Mouse (Mus musculus): ENCODE results near the gene E130309D02Rik. TPM values are rescaled to one million over a fixed set of nuclear protein-coding genes. Genes with fewer than 3 reads are reported as not detected.

Gene E130309D02Rik
- total RNA-seq (2021) = 10 to 100 TPM; 24.2 to 33.2 TPM
- long read RNA-seq, experiment 1, transcript E130309D02Rik-201 (6 exons, 2,208 nt) = major isoform, 18 of 33 reads
- long read RNA-seq, experiment 1, partial matches to known transcripts = 11 of 33 reads
- long read RNA-seq, experiment 1, other reads (novel, unspliced or antisense) = 4 of 33 reads
- long read RNA-seq, experiment 2, transcript E130309D02Rik-201 (6 exons, 2,208 nt) = major isoform, 14 of 22 reads
- long read RNA-seq, experiment 2, partial matches to known transcripts = 0 of 22 reads
- long read RNA-seq, experiment 2, other reads (novel, unspliced or antisense) = 8 of 22 reads

DNA sequence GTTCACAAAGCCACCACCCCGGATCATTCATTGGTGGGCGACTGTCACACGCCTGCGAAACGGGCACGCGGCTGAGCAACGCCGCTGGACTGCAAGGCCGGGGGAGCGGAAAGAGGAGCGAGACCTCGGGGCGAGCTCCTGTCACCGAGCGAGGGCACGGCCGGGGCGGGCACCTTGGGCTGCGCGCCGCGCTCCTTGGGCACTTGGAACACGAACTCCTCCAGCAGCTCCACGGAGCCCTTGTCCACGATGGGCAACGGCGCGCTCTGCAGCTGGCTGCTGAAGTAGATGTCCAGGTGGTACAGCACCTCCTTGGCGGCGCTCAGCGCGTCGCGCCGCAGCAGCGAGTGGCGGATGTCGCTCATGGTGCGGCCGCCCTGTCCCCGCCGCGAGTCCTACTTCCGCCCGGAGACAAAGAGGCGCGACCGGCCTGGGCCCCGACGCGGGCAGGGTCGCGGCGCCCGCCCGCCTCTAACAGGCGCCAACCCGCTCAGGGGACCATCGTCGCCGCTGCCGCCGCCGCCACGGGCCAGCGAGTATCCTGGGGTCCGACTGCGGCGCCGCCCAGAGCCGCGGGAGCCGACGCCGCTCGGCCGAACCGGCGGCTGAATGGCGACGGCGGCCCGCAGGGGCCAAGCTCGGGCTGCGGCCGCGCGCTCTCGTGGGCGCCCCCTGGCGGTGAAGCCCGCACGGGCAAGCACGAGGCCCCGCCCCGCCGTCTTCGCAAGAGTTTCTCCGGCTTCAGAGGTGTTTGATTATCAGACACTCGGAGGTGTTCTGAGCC lies at the start of gene E130309D02Rik:
Gene E130309D02Rik (minus strand): TSS at position 631 of the 784 bp plus-strand sequence.
- DNase-seq = peak; percentile 93 to 96

GRCm38 (mm10) chr5:143363678-143364615 lies 48.8 kb upstream of the E130309D02Rik start:
- DNase-seq = peak in 1 of 2 experiments; percentile 28

- DNase-seq = no peak
Measured at GRCm38 (mm10) chr5:143361428-143361827, 46.3 kb upstream of the E130309D02Rik start.

- peak in 1 of 2 experiments; percentile 25 for DNase-seq
Measured at GRCm38 (mm10) chr5:143360000-143360399, 44.8 kb upstream of the E130309D02Rik start.

DNA sequence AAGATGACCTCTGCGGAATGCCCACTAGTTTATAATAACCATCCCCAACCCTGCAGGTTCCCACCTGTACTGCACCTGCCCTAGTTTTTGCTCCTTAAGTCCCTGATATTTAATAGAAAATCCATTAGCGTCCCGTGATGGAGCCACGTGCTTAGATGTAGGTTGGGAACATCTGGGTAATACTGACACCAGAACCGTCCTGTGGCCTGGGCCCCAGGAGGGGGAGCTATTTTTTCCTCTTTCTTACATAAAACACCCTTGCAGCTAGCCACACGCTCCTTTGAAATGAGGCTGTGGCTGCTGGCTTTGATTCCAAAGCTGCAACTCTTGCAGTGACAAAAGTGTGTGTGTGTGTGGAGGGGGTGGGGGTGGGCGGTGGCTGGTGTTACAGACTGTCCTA lies 44.1 kb upstream of the E130309D02Rik start:
- DNase-seq = no peak

DNA sequence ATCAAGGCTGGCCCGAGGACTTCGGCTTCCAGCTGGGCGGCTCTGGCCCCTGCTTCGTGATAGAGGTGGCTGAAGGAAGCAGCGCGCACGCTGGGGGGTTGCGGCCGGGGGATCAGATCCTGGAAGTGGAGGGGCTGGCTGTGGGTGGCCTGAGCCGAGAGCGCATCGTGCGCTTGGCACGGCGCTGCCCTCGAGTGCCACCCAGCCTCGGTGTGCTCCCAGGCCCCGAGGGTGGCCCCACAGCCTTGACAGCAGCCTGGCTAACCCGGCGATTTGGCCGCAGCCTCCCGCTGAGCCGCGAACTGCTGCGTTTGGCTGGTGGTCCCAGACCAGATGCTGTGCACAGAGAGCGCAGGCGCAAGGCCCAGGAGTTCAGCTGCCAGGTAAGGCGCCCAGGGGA lies 42.4 kb upstream of the E130309D02Rik start:
- DNase-seq = no peak

- DNase-seq = no peak
Measured at GRCm38 (mm10) chr5:143356686-143357388, 41.7 kb upstream of the E130309D02Rik start, which contains the start of gene Grid2ip. Gene Grid2ip, plus strand, starts transcription at chr5:143357338.

- no peak for DNase-seq
Measured at GRCm38 (mm10) chr5:143356017-143356416, 40.9 kb upstream of the E130309D02Rik start.

GRCm38 (mm10) chr5:143346367-143346766 lies 31.2 kb upstream of the E130309D02Rik start:
- DNase-seq = no peak

- DNase-seq = no peak
Measured at GRCm38 (mm10) chr5:143339603-143340002, 24.4 kb upstream of the E130309D02Rik start.

DNA sequence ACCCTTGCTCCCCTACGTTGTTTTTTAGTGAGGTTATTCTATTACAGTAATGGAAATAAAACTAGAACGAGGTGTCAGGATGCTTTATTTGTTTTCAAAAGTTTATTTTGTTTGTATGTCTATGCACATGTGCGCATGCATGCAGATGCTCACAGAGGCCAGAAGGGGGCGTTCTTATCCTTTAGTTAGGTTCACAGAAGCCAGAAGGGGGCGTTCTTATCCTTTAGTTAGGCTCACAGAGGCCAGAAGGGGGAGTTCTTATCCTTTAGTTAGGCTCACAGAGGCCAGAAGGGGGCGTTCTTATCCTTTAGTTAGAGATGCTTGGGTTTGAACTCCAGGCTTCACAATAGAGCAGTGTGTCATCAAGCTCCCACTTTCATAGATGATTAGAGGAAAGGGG lies 21.4 kb upstream of the E130309D02Rik start:
- DNase-seq = no peak

- no peak for DNase-seq
Measured at GRCm38 (mm10) chr5:143335089-143335460, 19.9 kb upstream of the E130309D02Rik start.

GRCm38 (mm10) chr5:143334418-143335088 lies 19.4 kb upstream of the E130309D02Rik start:
- DNase-seq = no peak

DNA sequence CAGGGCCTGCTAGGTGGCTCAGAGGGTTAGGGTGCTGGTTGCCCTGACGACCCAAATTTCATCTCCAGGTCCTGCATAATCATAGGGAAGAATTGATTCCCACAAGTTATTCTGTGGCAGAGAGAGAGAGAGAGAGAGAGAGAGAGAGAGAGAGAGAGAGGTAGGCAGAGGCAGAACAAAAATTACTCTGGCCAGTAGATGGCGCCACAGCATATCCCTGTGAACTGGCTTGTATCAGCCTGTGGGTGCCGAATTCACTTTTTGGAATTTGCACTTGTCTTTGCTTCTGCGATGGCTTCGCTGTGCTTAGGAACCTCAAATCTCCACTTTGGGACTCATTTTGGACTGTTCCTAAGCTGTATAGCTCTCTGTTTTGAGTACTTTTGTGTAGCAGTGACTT lies 18.7 kb upstream of the E130309D02Rik start:
- peak; percentile 81 to 83 for DNase-seq

- DNase-seq = peak; percentile 95
Measured at GRCm38 (mm10) chr5:143328690-143329495, 13.7 kb upstream of the E130309D02Rik start, which contains the start of gene Zdhhc4. Gene Zdhhc4, minus strand, starts transcription at chr5:143329256.

GRCm38 (mm10) chr5:143317288-143317610 lies 2.1 kb upstream of the E130309D02Rik start:
- DNase-seq = peak; percentile 72 to 74

DNA sequence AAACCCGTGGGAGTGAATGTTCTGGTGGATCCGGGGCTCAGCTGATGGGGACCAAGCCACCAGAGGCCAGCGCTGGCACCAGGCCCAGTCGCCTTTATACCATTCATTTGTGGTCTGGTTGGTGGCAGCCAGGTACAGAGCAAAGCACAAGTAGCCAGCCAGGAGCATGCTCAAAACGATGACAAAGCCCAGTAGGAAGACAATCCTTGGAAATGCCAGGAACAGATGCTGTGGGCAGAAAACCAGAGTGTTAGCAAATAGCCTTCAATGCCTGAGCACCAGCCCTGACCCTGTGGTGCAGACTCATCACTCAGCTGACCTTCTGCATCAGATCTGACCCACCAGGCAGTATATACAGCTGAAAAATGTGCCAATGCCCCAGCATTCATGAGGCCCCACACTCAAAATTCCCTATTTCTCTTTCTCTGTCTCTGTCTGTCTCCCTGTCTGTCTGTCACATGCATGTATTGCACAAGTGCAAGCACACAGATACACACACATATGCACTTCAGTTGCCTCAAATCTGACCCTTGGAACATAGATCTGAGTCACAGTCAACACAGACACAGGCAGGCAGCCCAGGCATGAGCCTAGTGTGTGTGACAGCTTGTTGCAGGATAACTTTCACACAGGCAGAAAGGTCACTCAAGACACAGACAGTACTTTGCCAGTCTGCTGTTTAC lies 1.6 kb upstream of the E130309D02Rik start:
- DNase-seq = peak; percentile 62 to 70

DNA sequence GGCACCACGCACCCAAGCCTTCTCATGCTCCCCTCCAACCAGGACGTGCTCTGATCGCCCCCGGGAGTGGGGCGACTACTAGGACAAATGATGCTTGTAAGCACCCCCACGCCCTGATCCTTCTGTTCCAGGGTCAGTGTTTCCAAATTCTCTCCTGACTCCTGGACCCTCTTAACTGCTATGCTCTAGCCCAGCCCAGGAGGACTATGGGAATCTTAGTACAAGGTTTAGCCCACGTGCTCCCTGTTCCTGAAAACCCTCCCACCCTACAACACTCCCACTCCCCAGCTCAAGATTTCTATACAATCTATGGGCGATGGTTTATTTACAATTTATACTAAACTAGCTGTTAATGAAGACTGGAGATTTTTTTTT lies 341 bp upstream of the E130309D02Rik start:
- DNase-seq = no peak

- no peak for DNase-seq
Measured at GRCm38 (mm10) chr5:143314183-143314729, 904 bp downstream of the E130309D02Rik start.
